Mouse (Mus musculus): ENCODE results near the gene Cog7. TPM values are rescaled to one million over a fixed set of nuclear protein-coding genes. Genes with fewer than 3 reads are reported as not detected.

The Cog7 gene
- polyA plus RNA-seq, 1 experiment from 2014 or later, result 18.0 TPM

GRCm38 (mm10) chr7:121873998-121874397, 107.5 kb downstream of the Cog7 start:
- H3K4me3 ChIP-seq (replicated peaks), result no peak overlapping the region
- WGBS, result 32% methylated on average over 3 of the region's 3 CpGs
- no peak for ATAC-seq

GRCm38 (mm10) chr7:121871631-121872030, 109.9 kb downstream of the Cog7 start:
- ATAC-seq, result no peak
- Histone ChIP-seq H3K9me3 (no peaks in the 10 kb centered on the region), H3K4me2 (replicated peaks) (no peak overlapping the region), H3K27me3 (replicated peaks) (no peaks in the 10 kb centered on the region), H3K4me1 (replicated peaks) (0 out of 2 replicates have a peak, but pooled peaks cover 2% of the 10 kb centered on the region), H3K9ac (no peak overlapping the region), H3K36me3 (no peaks in the 10 kb centered on the region), H3K4me3 (replicated peaks) (no peak overlapping the region), H3K27ac (no peak overlapping the region)
- WGBS, result 67% methylated on average over 2 of the region's 3 CpGs

More at GRCm38 (mm10) chr7:121873998-121874397, 107.5 kb downstream of the Cog7 start:
- H3K4me2 ChIP-seq (replicated peaks), result no peak overlapping the region
- H3K4me1 ChIP-seq (replicated peaks), result 0 out of 2 replicates have a peak, but pooled peaks cover 2% of the 10 kb centered on the region
- no peaks in the 10 kb centered on the region for H3K27me3 ChIP-seq (replicated peaks)
- no peak overlapping the region for H3K9ac ChIP-seq
- H3K36me3 ChIP-seq, result no peaks in the 10 kb centered on the region
- H3K27ac ChIP-seq, result no peak overlapping the region
- H3K9me3 ChIP-seq, result no peaks in the 10 kb centered on the region

- H3K9me3 ChIP-seq, result no peaks in the 10 kb centered on the region
- H3K4me2 ChIP-seq (replicated peaks), result peak within 1 kb of the TSS; percentile 62
- H3K9ac ChIP-seq, result no peak within 1 kb of the TSS
- peak within 1 kb of the TSS; percentile 24 for H3K4me3 ChIP-seq (replicated peaks)
- H3K4me1 ChIP-seq (replicated peaks), result peaks cover 4% of the 10 kb centered on the region; the same call in 1 of the 2 replicates
- H3K27me3 ChIP-seq (replicated peaks), result peaks cover 28% of the 10 kb centered on the region
- H3K36me3 ChIP-seq, result no peaks in the 10 kb centered on the region
- no peak within 1 kb of the TSS for H3K27ac ChIP-seq
- ATAC-seq, result peak; percentile 47; the same call in 1 of the 2 replicates
- 1% methylated on average over 40 of the region's 42 CpGs for WGBS
Observed at GRCm38 (mm10) chr7:121864858-121865585, 116.5 kb downstream of the Cog7 start, which contains the start of gene Scnn1b. Scnn1b (plus strand) TSS chr7:121865038.

GRCm38 (mm10) chr7:121858939-121859338, 122.6 kb downstream of the Cog7 start:
- WGBS, result 80% methylated on average over 8 of the region's 8 CpGs
- Histone ChIP-seq H3K27ac (no peak overlapping the region), H3K9ac (no peak overlapping the region)

GRCm38 (mm10) chr7:121857177-121857884, 124.2 kb downstream of the Cog7 start:
- H3K27me3 ChIP-seq (replicated peaks), result no peaks in the 10 kb centered on the region
- H3K36me3 ChIP-seq, result no peaks in the 10 kb centered on the region
- no peak overlapping the region for H3K4me2 ChIP-seq (replicated peaks)
- H3K9ac ChIP-seq, result no peak overlapping the region
- H3K4me1 ChIP-seq (replicated peaks), result no peaks in the 10 kb centered on the region
- no peak overlapping the region for H3K4me3 ChIP-seq (replicated peaks)
- 73% methylated on average over 11 of the region's 11 CpGs for WGBS
- H3K27ac ChIP-seq, result no peak overlapping the region
- no peaks in the 10 kb centered on the region for H3K9me3 ChIP-seq
- ATAC-seq, result no peak

More at GRCm38 (mm10) chr7:121858939-121859338, 122.6 kb downstream of the Cog7 start:
- Histone ChIP-seq H3K4me3 (replicated peaks) (no peak overlapping the region), H3K4me2 (replicated peaks) (no peak overlapping the region), H3K36me3 (no peaks in the 10 kb centered on the region), H3K27me3 (replicated peaks) (peaks cover 7% of the 10 kb centered on the region; the same call in 1 of the 2 replicates), H3K4me1 (replicated peaks) (no peaks in the 10 kb centered on the region), H3K9me3 (no peaks in the 10 kb centered on the region)
- no peak for ATAC-seq

GRCm38 (mm10) chr7:121848537-121849168, 132.9 kb downstream of the Cog7 start:
- no peak overlapping the region for H3K9ac ChIP-seq
- no peaks in the 10 kb centered on the region for H3K9me3 ChIP-seq
- no peaks in the 10 kb centered on the region for H3K36me3 ChIP-seq
- no peak for ATAC-seq
- H3K4me2 ChIP-seq (replicated peaks), result no peak overlapping the region
- H3K4me1 ChIP-seq (replicated peaks), result no peaks in the 10 kb centered on the region
- WGBS, result 79% methylated on average over 8 of the region's 9 CpGs
- H3K4me3 ChIP-seq (replicated peaks), result no peak overlapping the region
- H3K27me3 ChIP-seq (replicated peaks), result no peaks in the 10 kb centered on the region
- no peak overlapping the region for H3K27ac ChIP-seq

GRCm38 (mm10) chr7:121845964-121846363, 135.5 kb downstream of the Cog7 start:
- 73% methylated on average over 6 of the region's 6 CpGs for WGBS

GRCm38 (mm10) chr7:121842234-121842633, 139.3 kb downstream of the Cog7 start:
- no peaks in the 10 kb centered on the region for H3K4me1 ChIP-seq (replicated peaks)
- no peaks in the 10 kb centered on the region for H3K9me3 ChIP-seq
- H3K36me3 ChIP-seq, result no peaks in the 10 kb centered on the region
- no peak overlapping the region for H3K27ac ChIP-seq
- no peak overlapping the region for H3K4me2 ChIP-seq (replicated peaks)
- no peak overlapping the region for H3K4me3 ChIP-seq (replicated peaks)
- no peak for ATAC-seq
- H3K9ac ChIP-seq, result no peak overlapping the region
- no peaks in the 10 kb centered on the region for H3K27me3 ChIP-seq (replicated peaks)
- 65% methylated on average over 6 of the region's 6 CpGs for WGBS

More at GRCm38 (mm10) chr7:121845964-121846363, 135.5 kb downstream of the Cog7 start:
- Histone ChIP-seq H3K27ac (no peak overlapping the region), H3K36me3 (no peaks in the 10 kb centered on the region), H3K9ac (no peak overlapping the region), H3K4me3 (replicated peaks) (no peak overlapping the region), H3K27me3 (replicated peaks) (no peaks in the 10 kb centered on the region), H3K4me2 (replicated peaks) (no peak overlapping the region), H3K9me3 (no peaks in the 10 kb centered on the region), H3K4me1 (replicated peaks) (no peaks in the 10 kb centered on the region)
- ATAC-seq, result no peak

- WGBS, result 71% methylated on average over 7 of the region's 7 CpGs
- no peak overlapping the region for H3K27ac ChIP-seq
- no peak for ATAC-seq
Observed at GRCm38 (mm10) chr7:121840810-121841209, 140.7 kb downstream of the Cog7 start.

GRCm38 (mm10) chr7:121836827-121837226, 144.7 kb downstream of the Cog7 start:
- H3K4me3 ChIP-seq (replicated peaks), result no peak overlapping the region
- no peak overlapping the region for H3K27ac ChIP-seq
- no peaks in the 10 kb centered on the region for H3K36me3 ChIP-seq
- H3K9ac ChIP-seq, result no peak overlapping the region
- no peaks in the 10 kb centered on the region for H3K27me3 ChIP-seq (replicated peaks)
- 72% methylated on average over 7 of the region's 7 CpGs for WGBS
- no peaks in the 10 kb centered on the region for H3K9me3 ChIP-seq
- no peak for ATAC-seq
- H3K4me2 ChIP-seq (replicated peaks), result no peak overlapping the region
- no peaks in the 10 kb centered on the region for H3K4me1 ChIP-seq (replicated peaks)

More at GRCm38 (mm10) chr7:121840810-121841209, 140.7 kb downstream of the Cog7 start:
- no peaks in the 10 kb centered on the region for H3K9me3 ChIP-seq
- no peaks in the 10 kb centered on the region for H3K36me3 ChIP-seq
- H3K4me2 ChIP-seq (replicated peaks), result no peak overlapping the region
- no peak overlapping the region for H3K9ac ChIP-seq
- H3K4me1 ChIP-seq (replicated peaks), result no peaks in the 10 kb centered on the region
- no peak overlapping the region for H3K4me3 ChIP-seq (replicated peaks)
- no peaks in the 10 kb centered on the region for H3K27me3 ChIP-seq (replicated peaks)

GRCm38 (mm10) chr7:121835392-121835791, 146.1 kb downstream of the Cog7 start:
- ATAC-seq, result no peak
- no peaks in the 10 kb centered on the region for H3K9me3 ChIP-seq
- no peaks in the 10 kb centered on the region for H3K36me3 ChIP-seq
- no peak overlapping the region for H3K4me2 ChIP-seq (replicated peaks)
- no peaks in the 10 kb centered on the region for H3K4me1 ChIP-seq (replicated peaks)
- no peak overlapping the region for H3K9ac ChIP-seq
- H3K27me3 ChIP-seq (replicated peaks), result no peaks in the 10 kb centered on the region
- H3K27ac ChIP-seq, result no peak overlapping the region
- WGBS, result 84% methylated on average over 7 of the region's 7 CpGs
- H3K4me3 ChIP-seq (replicated peaks), result no peak overlapping the region
